11 mouse cellular contexts compared by ENCODE assay signal in the genomic region with DNA sequence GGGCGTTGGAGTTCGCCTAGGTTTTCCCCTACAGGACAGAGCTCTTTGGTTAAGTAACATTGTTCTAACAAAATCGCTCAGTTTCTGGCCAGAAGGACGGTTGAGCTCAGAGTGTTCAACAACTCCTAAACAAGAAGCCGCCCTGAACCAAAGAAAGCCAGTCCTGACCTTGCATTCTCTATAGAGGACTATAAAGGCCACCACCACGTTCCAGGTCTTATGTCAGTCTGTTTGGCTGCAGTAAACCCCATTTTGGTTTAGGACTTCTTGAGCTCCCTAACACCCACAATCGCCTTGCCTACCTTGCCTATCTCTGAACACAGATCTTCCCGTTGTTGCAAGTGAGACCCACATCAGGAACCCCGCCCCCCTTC. TPM values are rescaled to one million over a fixed set of nuclear protein-coding genes. Genes with fewer than 3 reads are reported as not detected.
A peak's percentile ranks its signal among the peaks of the same experiment; 100 is the strongest.
DNase-seq lines count a peak whose midpoint lies in the region; ATAC-seq and TF ChIP-seq lines count a peak whose summit lies in the region.
"Had no signal": no experiment of that assay in that cellular context is flagged by ENCODE, and none has a peak within 500 bp of the region (broad histone marks: within the 10 kb centered on the region; RNA-seq: fewer than 3 reads in every experiment).

No protein-coding gene starts in this region.

- DNase-seq in layer of hippocampus, adult 2 months (ENCODE audit: low spot score in 2 of 2), result no peak
- no peak for DNase-seq in layer of hippocampus, postnatal 14 days (ENCODE audit: low spot score in 2 of 2)
- DNase-seq in adrenal gland, postnatal 14 days, result no peak
- DNase-seq in cerebellum, adult 9-11 months, result no peak
- DNase-seq in gastrocnemius, postnatal 14 days, result no peak
- DNase-seq: cerebellum, adult 11-12 months; heart, adult 11 months had no signal

- no peaks in the 10 kb centered on the region for H3K9me3 ChIP-seq in embryonic facial prominence, embryonic 15.5 days (replicated peaks)
- no peaks in the 10 kb centered on the region for H3K9me3 ChIP-seq in intestine, embryonic 15.5 days
- H3K9me3 ChIP-seq in neural tube, embryonic 12.5 days, result no peaks in the 10 kb centered on the region

- H3K27ac ChIP-seq in layer of hippocampus, adult 2 months, result no peak overlapping the region
- no peak overlapping the region for H3K27ac ChIP-seq in embryonic facial prominence, embryonic 15.5 days (replicated peaks)
- H3K27ac ChIP-seq in intestine, embryonic 15.5 days, result no peak overlapping the region
- H3K27ac ChIP-seq in neural tube, embryonic 12.5 days, result no peak overlapping the region

- intact Hi-C loops in gastrocnemius, postnatal 14 days (cut with DNase I; ENCODE audit: low total_unique reads), result no loop called here

- H3K27me3 ChIP-seq in embryonic facial prominence, embryonic 15.5 days, result peaks cover 11% of the 10 kb centered on the region
- peaks cover 12% of the 10 kb centered on the region for H3K27me3 ChIP-seq in intestine, embryonic 15.5 days (replicated peaks)
- H3K27me3 ChIP-seq in neural tube, embryonic 12.5 days (replicated peaks), result 0 out of 2 replicates have a peak, but pooled peaks cover 3% of the 10 kb centered on the region

- peak overlapping the region; percentile 83 for H3K4me2 ChIP-seq in embryonic facial prominence, embryonic 15.5 days (replicated peaks)
- peak overlapping the region; percentile 92 for H3K4me2 ChIP-seq in intestine, embryonic 15.5 days (replicated peaks)
- H3K4me2 ChIP-seq in neural tube, embryonic 12.5 days (replicated peaks), result peak overlapping the region; percentile 88

- no peak overlapping the region for H3K9ac ChIP-seq in embryonic facial prominence, embryonic 15.5 days
- peak overlapping the region; percentile 20; the same call in 1 of the 2 replicates for H3K9ac ChIP-seq in intestine, embryonic 15.5 days
- peak overlapping the region; percentile 56; the same call in 1 of the 2 replicates for H3K9ac ChIP-seq in neural tube, embryonic 12.5 days

- H3K4me1 ChIP-seq in embryonic facial prominence, embryonic 15.5 days, result peaks cover 11% of the 10 kb centered on the region
- H3K4me1 ChIP-seq in intestine, embryonic 15.5 days (replicated peaks), result peaks cover 6% of the 10 kb centered on the region; the same call in 1 of the 2 replicates
- no peaks in the 10 kb centered on the region for H3K4me1 ChIP-seq in neural tube, embryonic 12.5 days

- no peaks in the 10 kb centered on the region for H3K36me3 ChIP-seq in embryonic facial prominence, embryonic 15.5 days
- no peaks in the 10 kb centered on the region for H3K36me3 ChIP-seq in intestine, embryonic 15.5 days
- H3K36me3 ChIP-seq in neural tube, embryonic 12.5 days, result no peaks in the 10 kb centered on the region

- TF ChIP-seq CTCF in layer of hippocampus, adult 2 months (conservative IDR thresholded peaks at IDR 0.05), result no peak

- 13% methylated on average over 9 of the region's 9 CpGs for WGBS in embryonic facial prominence, embryonic 15.5 days
- WGBS in intestine, embryonic 15.5 days, result 10% methylated on average over 9 of the region's 9 CpGs
- WGBS in neural tube, embryonic 12.5 days, result 20% methylated on average over 9 of the region's 9 CpGs

- ATAC-seq in embryonic facial prominence, embryonic 15.5 days (ENCODE audit: insufficient number of reproducible peaks, low FRiP score, low TSS enrichment, low read depth), result no peak
- ATAC-seq in intestine, embryonic 15.5 days, result no peak
- ATAC-seq in neural tube, embryonic 12.5 days (ENCODE audit: low FRiP score, low read depth), result peak; percentile 20; the same call in 1 of the 2 replicates

- peak overlapping the region; percentile 55 for H3K4me3 ChIP-seq in layer of hippocampus, adult 2 months
- H3K4me3 ChIP-seq in embryonic facial prominence, embryonic 15.5 days (replicated peaks), result peak overlapping the region; percentile 43
- H3K4me3 ChIP-seq in intestine, embryonic 15.5 days (replicated peaks), result peak overlapping the region; percentile 38
- H3K4me3 ChIP-seq in neural tube, embryonic 12.5 days, result peak overlapping the region; percentile 44

RNA-seq across cellular contexts. Expression of gene Dpy19l2, which starts 0.3 kb away (rescaled TPM):
- total RNA-seq in layer of hippocampus, adult 2 months (2021), result under 1 TPM; 0.28 to 0.39 TPM
- under 1 TPM; 0.51 to 0.60 TPM for total RNA-seq in layer of hippocampus, postnatal 14 days (2021)
- 0.47 and 0.83 TPM in 2 replicates for polyA plus RNA-seq in embryonic facial prominence, embryonic 15.5 days (2015; fragmentation: Nextera tagmentation; extraction: Ambion mirVana)
- not detected in 2 replicates for polyA plus RNA-seq in intestine, embryonic 15.5 days (2015; fragmentation: Nextera tagmentation; extraction: Ambion mirVana)
- 0.14 and 0.20 TPM in 2 replicates for polyA plus RNA-seq in neural tube, embryonic 12.5 days (2016; fragmentation: Nextera tagmentation; extraction: Ambion mirVana)
- total RNA-seq in adrenal gland, postnatal 14 days (2021), result not detected in 2 replicates
- not detected for total RNA-seq in gastrocnemius, postnatal 14 days (2021)
- polyA plus RNA-seq: small intestine, adult 2 months had no signal
